Mouse (Mus musculus): ENCODE measurements around the gene Cbx5.

DNA sequence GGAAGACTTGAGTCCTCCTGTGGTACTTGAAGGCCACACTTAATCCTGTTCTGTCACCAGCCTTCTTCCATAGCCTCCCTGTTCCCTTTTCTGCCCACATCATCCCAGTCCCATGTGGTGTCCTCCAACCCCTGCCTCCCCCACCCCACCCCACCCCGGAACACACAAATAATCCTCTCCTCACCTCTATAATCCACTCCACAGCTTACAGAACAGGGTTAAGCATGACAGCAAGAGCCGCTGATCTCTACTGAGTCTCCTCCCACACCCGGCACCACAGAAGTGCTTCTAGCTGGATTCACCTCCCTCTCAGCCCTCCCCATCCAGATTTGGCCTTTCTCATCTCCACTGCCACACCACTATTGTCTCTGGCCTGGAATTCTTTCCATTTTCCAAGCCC lies 71.8 kb downstream of the Cbx5 start:
- TF ChIP-seq CTCF (IDR thresholded peaks at IDR 0.05; ENCODE audit: low read depth) (no peak), EP300 (optimal IDR thresholded peaks at IDR 0.05) (no peak)

Data from stomach, postnatal 0 days (tissue).